Mouse (Mus musculus) adrenal gland, adult 18-20 months (tissue): ENCODE measurements around the gene Edaradd. TPM values are rescaled to one million over a fixed set of nuclear protein-coding genes. Genes with fewer than 3 reads are reported as not detected.
"Not testable (repeated sequence)": the region's sequence is repeated elsewhere in the genome, so short reads cannot be mapped to it uniquely, and the experiment has no call there.

Experiments used
- DNase-seq, 2 experiments: peaks; one replicate each; pipeline ENCODE4 v3.0.0; 2021 to 2022; ENCODE audit warnings: low spot score in 2 of 2
- total RNA-seq, 2 experiments: library from RNA; stranded (reverse); gene quantifications; 1 replicate in 1 of 2; 2 replicates in 1 of 2; pipeline ENCODE4 v1.2.3; 2021

Gene Edaradd
- total RNA-seq, 2 experiments from 2014 or later = 0.06 to 0.07 TPM

DNA sequence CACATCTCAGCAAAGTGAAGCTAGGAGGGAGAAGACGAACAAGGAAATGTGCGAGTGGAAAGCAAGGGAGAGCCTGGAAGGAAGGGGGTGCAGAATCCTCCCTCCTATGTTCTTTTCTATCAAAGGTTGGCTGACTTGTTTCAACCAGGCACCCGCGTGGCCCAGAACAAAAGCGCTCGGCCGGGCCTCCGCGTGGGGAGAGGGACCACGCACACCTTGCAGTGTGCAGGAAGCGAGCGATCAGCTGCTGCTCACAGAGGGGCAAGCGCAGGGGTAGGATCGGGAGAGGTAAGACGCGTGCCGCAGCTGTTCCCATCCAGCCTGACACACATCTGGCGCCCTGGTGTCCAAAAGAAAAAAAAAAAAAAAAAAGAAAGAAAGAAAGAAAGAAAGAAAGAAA is 867 bp downstream of the Edaradd start:
- DNase-seq = no peak

DNA sequence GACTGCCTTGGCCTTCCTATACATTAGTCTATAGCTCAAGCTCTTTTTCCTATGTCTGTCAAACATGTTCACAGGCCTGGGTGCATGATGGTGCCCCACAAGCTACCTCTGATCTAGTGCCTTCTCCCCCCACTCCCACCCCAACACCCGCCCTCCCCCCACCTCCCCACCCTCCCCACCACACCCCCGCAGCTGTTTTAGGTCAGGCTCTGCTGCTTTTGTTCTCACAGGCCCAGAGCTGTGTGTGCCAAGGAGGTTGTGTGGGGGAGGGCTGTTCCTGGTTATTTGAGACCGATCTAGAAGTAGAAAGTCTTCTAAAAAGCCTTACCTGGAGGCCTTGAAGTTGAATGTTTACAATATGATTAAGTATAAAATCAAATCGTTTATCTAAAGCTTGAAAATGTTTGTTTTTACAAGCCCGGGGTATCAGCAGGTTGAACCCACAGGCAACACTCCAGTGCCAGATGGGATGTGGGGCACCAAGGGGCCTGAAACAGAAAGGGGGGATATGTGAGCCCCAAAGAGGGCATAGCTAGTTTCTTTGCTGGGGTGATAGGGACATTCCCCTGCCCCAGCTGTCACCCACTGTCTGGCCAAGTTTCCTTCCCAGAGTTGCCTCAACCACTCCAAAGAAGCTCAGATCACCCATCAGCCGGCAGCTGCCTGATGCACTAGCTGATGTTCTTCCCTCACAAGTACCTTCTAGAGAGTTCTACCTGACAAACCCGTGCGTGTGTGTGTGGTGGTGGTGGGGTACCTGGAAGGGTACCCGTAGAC is 8.9 kb downstream of the Edaradd start:
- no peak for DNase-seq

DNA sequence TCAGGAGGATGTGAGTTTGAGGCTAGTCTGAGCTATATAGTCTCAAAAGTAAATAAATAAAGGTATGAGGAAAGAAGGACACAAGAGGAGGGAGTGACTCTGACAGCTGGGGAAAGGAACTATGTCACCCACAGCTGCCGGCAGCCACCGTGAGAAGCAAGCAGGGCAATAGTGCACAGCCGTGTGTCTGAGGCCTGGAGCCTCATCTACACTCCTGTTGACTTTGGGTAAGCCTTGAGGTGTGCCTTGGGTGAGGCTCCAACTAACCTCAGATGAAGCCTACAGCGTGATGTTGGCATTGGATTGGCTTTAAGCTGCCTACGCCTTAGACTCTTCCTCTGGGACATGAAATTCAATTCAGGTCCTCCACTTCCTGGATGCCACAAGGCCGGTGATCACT is 10.2 kb downstream of the Edaradd start:
- no peak for DNase-seq

DNA sequence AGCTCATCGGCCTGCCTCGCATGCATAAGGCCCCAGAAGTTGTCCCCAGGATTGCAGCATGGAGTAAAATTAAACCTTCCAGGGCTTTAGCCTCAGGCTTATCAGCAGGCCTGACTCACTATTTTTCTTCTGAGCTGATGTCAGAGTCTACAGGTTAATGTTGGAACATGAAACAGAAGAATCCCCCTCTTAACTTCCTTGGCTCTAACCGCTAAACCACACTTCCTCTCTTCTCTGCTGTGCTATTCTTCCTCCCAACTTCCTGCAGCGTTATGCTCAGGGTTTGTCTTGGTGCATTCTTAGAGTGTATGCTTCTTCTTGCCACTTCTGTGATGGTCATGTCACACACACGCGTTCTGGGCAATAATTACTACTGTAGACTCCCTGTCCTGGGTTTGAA is 12.8 kb downstream of the Edaradd start:
- DNase-seq = no peak

DNA sequence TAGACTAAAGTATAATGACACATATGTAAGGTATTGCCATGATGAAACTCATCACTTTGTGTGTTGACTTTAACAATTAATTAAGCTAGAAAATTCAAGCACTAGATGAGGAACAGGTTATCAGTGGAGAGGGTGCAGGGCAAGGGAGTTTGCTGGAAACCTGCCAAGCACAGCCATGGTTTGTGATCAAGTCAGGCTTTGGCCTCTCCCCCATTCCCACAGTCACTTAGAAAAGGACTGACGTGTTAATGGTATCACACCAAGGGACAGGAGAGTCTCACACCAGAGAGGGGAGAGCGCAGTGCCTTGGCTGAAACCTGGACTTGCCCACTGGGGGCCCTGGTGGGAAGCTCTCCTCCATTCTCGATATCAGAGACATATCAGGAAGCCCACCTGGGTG is 14.9 kb downstream of the Edaradd start:
- no peak for DNase-seq

DNA sequence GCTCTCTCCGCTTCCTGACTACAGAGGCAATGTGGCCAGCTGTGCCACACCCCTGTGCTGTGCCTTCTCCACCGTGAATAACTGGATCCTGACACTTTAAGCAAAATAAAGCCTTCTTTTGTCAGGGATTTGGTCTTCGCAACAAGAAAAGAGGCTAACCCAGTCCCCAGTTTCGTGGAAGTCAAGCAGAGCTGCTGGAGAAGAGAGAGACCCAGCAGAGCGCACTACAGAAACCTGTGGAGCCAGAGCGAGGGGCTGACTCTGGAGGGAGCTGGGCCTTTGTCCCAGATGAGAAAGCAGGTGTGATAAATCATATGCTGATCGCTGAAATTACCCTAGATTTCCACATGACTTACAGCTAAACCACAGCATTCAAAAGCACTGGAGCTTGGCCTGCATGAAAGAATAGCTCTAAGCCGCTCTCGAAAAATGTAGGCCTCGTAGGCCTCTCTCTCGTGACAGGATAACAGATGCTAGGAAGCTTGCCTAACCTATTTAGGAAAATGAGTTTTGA is 16.9 kb downstream of the Edaradd start:
- DNase-seq = no peak

DNA sequence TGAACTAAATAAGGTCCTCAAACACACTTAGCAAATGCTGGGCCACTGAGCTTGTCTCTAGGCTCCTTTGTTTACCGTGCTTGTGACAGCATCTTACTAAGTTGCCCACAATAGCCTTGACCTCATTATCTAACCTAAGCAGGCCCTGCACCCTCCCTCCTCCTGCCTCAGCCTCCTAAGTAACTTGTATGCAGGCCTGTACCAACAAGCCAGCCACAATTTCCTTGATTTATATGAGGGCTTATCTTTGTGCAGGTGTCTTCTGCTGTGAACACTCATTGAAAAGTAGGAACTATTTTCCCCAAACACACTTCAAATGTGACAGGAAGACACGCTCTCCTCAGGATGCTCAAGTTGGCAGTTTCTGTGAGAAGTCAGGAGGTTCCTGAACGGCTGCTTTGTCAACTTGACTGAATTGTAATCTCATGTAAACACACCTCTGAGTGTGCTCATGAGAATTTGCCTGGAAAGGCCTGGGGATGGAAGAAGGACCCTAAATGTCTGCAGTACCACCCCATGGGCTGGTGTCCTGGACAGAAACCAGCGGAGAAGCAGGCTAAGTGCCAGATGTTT is 17.5 kb downstream of the Edaradd start:
- no peak for DNase-seq

DNA sequence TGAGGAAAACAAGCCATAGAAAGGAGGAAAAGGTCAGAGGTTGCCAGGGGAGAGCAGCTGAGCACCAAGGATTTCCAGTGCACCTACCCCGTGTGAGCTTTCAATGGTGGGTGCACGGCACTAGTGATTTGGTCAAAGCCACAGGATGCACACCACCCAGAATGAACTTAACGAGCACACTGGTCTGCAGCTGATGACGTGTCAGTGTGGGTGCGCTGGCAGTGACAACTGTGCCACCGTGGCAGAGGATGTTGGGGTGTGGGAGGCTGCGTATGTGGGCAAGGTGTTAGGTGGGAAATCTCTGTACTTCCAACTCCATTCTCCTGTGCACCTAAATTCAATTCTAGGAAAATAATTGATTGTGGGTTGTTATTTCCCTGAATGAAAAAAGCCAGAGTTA is 21.1 kb downstream of the Edaradd start:
- DNase-seq = no peak

DNA sequence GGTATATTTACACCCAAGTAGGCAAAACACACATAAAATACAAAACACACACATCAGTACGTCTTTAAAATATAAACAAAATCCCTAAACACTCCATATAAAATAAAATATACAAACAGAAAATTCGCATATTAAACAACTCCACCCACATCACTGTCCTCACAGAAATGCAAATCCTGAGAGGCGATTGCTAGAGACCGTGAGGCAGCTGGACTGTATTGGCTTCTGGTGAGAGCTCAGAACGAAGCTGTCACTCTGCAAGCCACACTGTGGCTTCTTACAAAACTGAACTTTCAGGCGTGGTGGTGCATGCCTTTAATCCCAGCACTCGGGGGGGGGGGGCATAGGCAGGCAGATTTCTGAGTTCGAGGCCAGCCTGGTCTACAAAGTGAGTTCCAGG is 22.4 kb downstream of the Edaradd start:
- no peak for DNase-seq

DNA sequence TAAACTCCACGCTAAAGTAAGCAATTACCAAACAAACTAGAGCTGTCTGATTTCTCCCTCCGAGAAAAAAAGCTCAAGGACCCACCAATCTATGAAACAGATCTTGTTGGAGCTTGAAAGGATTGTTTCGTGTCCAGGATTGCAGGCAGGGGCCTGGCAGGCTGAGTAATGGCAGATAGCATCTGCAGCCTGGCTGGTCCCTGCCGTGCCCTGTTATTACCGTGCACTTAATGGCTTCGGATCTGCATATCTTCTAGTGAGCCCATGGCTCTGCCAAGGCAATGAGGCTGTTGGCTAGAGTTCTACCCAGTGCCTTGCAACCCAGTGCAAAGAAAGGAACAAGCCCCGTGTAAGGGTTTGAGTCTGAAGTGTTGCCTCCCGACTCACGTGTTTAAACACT is 25.5 kb downstream of the Edaradd start:
- DNase-seq = no peak

DNA sequence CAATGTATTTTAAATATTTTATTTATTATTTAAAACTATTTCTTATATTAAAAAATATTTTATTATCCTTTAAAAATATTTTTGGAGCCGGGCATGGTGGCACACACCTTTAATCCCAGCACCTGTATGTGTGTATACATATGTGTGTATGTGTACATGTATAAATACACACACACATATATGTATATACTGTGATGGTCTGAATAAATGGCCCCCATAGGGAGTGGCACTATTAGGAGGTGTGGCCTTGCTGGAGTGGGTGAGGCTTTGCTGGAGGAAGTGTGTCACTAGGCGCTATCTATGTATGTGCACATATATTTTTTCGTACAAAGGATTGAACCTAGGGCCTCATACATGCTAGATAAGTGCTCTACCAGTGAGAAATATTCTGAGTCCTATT is 27.7 kb downstream of the Edaradd start:
- DNase-seq = no peak

DNA sequence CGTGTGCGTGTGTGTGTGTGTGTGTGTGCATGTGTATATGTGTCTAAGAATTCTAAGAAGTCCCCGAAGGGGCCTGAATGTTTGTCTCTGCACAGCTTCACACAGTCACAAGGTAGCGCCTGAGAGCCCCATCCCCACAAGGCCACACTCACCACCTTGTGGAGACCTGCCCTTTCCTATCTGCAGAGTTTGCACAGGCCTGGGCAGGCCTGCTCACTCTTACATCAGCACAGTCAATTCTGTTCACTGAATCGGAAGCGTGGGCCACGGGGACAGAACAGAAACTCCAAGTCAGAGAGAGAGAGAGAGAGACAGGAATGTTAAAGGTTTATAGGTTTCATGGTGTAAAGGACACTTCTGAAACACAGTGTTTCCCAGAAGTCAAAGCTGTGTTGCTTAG is 34.6 kb downstream of the Edaradd start:
- no peak for DNase-seq

DNA sequence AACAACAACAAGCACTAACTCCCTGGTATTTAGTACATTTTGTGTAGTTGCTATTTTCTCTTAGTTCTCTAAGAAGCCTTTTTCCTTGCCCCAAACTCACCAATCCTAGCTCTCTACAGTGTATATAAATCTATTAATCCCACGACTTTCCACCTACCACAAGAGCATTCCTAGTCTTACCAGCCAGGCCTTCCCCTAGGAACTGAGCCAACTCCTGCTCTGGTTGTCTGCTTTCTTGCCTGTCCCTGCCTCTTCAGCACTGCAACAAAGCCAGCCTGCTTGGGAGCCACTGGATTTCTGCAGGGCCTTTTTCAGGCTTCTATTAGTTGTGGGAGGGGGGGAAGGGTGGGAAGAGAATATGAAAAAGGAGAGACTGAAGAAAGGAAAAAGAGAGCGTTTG is 35.0 kb downstream of the Edaradd start:
- no peak for DNase-seq

DNA sequence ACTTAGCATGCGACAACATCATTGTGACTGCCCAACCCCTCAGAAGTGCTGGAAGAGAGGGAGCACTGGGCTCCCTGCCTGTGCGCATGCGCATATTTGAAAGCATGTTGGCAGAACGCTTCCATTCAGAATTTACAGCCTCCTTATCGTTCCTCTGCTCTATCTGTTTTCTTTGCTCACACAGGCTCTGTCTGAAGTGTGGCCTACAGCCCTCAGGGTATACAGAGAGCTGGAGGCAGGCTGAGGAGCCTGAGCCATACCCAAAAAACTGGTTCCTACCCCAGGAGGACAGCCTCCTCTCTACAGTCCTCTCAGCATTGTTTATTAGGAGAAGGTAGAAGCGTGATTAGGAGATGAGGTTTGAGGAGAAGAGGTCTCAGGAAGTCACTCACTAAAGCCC is 40.4 kb downstream of the Edaradd start:
- no peak for DNase-seq

DNA sequence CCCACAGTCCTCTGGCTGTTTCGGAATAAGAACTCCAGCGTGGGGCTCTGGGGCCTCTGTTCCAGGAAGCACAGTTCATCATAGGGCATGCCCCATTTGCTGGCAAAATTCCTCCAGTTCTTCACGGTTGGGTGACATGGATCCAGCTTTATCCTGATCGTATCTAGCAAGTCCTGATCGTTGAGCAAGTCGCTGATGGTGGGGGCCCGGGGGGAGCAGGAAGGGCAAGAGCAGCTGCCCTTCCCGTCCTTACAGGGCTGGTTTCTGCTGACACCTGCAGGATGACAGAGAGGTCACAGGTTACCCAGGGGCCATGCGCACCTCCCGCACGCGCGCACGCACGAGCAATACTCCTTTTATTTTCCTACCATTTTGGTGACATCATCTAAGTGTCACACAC is 41.9 kb downstream of the Edaradd start:
- DNase-seq = no peak

DNA sequence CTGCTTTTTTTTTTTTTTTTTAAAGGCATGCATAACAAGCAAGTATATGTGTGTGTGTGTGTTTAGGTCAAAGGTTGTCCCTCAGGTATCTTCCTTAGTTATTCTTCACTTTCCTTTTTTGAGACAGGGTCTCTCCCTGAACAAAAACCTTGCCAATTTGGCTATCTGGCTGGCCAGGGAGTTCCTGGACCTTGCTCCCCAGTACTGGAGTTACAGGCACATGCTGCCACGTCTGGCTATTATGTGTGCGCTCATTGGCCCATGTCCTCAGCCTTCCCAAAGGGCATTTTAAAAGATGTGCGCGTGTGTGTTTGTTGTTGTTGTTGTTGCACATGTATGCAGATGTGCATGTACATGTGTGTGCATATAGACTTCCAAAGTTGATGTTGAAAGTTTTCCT is 43.4 kb downstream of the Edaradd start:
- no peak for DNase-seq

DNA sequence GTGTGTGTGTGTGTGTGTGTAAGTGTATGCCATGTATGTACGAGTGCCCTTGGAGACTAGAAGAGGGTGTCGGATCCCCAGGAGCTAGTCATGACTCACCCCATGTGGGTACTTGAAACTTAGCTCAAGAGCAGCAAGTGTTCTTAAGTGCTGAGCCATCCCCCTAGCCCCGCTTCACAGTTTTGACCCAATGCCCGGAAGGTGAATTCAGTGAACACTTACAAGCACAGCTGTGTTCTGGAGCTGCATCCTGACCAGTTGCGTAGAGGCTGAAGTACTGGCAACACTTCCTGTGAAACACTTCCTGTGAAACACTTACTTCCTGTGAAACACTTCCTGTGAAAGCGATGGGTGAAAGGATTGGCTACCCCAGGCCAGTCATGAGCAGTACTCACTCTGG is 45.0 kb downstream of the Edaradd start:
- no peak for DNase-seq

DNA sequence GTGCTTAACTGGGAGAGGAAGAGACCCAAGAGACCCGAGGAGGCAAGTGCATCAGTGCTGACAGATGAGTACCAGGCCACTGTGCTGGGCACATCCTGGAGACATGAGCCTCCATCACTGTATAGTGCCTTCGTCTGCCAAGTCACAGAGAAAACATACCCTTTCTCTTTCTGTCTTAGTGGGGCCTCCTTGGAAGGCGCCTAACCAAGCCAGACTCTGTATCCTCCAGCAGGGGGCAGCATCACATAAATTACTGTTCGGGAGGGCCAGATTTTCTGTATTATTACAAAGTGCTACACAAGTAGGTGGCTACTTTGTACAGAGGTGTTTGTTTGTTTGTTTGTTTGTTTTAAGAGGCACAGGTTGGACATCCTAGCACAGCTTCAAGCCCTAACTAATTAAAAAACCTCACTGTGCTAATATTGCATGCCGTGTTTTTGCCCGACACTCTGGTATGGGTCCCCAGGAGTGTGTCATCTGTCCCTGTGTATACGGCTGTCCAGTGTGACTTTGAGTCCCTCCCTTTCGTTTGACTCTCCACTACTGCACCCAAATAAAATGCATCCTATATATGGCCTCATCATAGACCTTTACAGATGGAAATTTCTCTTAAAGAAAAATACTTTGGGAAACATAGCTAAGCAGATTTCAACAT is 46.4 kb downstream of the Edaradd start:
- peak; percentile 73 to 77 for DNase-seq

DNA sequence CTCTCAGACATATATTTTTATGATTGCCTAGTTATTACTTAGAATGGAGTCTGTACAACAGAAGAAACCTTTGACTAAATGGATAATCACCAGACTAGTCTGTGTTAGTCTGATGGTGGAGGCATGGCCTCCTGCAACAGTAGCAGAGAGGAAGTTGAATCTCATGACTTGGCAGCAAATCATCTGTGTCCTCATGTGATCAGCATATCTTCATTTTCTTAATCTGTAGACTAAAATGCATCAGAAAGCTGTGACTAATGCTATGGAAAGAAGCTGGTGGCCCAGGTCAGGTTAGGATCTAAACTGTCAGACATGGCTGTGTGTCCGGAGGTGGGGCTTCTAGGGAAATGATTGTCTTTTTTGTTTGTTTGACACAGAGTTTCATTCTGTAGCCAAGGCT is 51.8 kb downstream of the Edaradd start:
- no peak for DNase-seq

DNA sequence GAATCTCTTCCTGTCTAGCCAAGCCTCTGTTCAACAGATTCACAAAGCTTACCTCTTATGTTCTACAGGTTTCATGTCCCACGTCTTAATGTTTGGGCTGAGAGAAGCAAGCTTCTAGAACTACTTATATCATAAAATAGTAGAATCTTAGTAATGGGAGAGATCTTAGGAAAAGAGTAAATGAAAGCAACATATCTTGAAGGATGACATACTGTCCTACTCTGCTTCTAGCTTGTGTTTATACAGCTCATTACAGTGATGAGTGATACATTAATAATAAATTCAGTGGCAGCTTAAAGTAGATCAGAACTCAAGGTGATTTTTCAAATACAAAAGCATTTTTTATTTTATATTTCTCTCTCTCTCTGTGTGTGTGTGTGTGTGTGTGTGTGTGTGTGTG is 55.4 kb downstream of the Edaradd start, which contains the start of gene Lgals8:
TSS of gene Lgals8 (minus strand) at position 101 of the 400 bp plus-strand sequence.
- DNase-seq = no peak

DNA sequence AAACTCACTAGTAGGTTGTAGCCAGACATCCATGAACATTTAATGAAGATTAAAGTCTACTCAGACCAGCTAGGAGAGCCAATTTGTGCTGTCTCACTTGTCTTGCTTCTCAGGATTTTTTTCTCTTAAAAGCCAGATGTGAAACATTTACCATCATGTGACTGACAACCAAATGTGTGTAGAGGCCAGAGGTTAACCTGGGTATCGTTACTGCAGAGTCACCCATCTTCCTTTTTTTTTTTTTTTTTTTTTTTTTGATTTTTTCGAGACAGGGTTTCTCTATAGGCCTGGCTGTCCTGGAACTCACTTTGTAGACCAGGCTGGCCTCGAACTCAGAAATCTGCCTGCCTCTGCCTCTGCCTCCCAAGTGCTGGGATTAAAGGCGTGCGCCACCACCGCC is 56.1 kb downstream of the Edaradd start:
- DNase-seq = not testable (repeated sequence)

DNA sequence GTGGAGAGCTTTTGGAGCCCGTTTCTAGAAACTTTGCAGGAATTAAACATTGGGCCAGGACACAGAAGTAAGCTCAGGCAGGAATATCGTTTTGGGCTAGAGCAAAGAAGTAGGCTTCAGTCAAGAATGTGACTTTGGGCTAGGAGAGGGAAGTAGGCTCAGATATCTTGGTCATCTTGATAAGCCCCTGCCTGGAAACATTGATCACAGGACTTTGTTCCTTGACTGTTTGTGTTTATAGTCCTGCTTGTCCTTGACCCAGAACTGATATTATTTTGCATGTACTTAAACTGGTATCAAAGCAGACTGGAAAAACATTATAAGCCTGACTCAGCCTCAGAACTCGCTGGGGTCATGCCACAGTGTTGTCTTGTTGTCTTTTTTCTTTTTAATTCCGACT is 57.6 kb downstream of the Edaradd start:
- DNase-seq = no peak
